Mouse (Mus musculus) forebrain, postnatal 0 days (tissue): ENCODE data around the gene Rasl12. TPM values are rescaled to one million over a fixed set of nuclear protein-coding genes. Genes with fewer than 3 reads are reported as not detected.

Experiments used
- ATAC-seq: fragments of 200-750 bp; cut with Nextera tagmentation; 2 replicates; pipeline ENCODE4 v1.8.0; 2017; ENCODE audit warnings: mild to moderate bottlenecking, moderate library complexity
- DNase-seq: peaks from one replicate; pipeline ENCODE4 v3.0.0-alpha.2; 2015
- H3K27ac ChIP-seq: fragments of 300-500 bp; sonication (generic); 2 replicates; pipeline ENCODE4 v1.5.1; 2014; ENCODE audit warnings: low read depth, mild to moderate bottlenecking, antibody characterized with exemption, low read length, moderate library complexity, mixed read lengths
- H3K27me3 ChIP-seq: fragments of 300-500 bp; sonication (generic); 2 replicates; pipeline ENCODE4 v1.6.1; 2014; ENCODE audit warnings: mild to moderate bottlenecking, low read length, mixed read lengths; ENCODE audit not compliant: insufficient read depth
- H3K36me3 ChIP-seq: fragments of 300-500 bp; sonication (generic); 2 replicates; pipeline ENCODE4 v1.6.1; 2014; ENCODE audit warnings: mild to moderate bottlenecking, moderate library complexity; ENCODE audit not compliant: insufficient read depth
- H3K4me1 ChIP-seq: fragments of 300-500 bp; sonication (generic); 2 replicates; pipeline ENCODE4 v1.6.1; 2014; ENCODE audit warnings: antibody characterized with exemption; ENCODE audit not compliant: insufficient read depth
- H3K4me2 ChIP-seq: fragments of 300-500 bp; sonication (generic); 2 replicates; pipeline ENCODE4 v1.6.1; 2014; ENCODE audit warnings: low read depth, mild to moderate bottlenecking, moderate library complexity
- H3K4me3 ChIP-seq: fragments of 300-500 bp; sonication (generic); 2 replicates; pipeline ENCODE4 v1.5.1; 2014; ENCODE audit warnings: low read depth, low read length, mixed read lengths
- H3K9ac ChIP-seq: fragments of 300-500 bp; sonication (generic); 2 replicates; pipeline ENCODE4 v1.6.1; 2014; ENCODE audit warnings: mild to moderate bottlenecking
- H3K9me3 ChIP-seq: fragments of 300-500 bp; sonication (generic); 2 replicates; pipeline ENCODE4 v1.6.1; 2016; ENCODE audit warnings: low read length
- CTCF ChIP-seq: sonication (generic); IDR thresholded peaks from 2 replicates; pipeline ENCODE4 v1.5.1; 2016; ENCODE audit warnings: antibody characterized with exemption, control low read depth, low read depth
- WGBS: fragments of 180-500 bp; shearing (Covaris S2); extraction: QIAGEN DNeasy Blood & Tissue Kit; methylation state at CpG from one replicate; pipeline ENCODE4 v1.1.7; 2014; 5-methylcytosine and 5-hydroxymethylcytosine counted together
- polyA plus RNA-seq: library from polyadenylated mRNA; unstranded; fragments of >200 nt; fragmentation: Nextera tagmentation; extraction: Ambion mirVana; gene quantifications from 2 replicates; pipeline ENCODE4 v1.2.1, GENCODE M21; 2015
- total RNA-seq: library from RNA; depleted of rRNA; stranded (reverse); fragments of >200 nt; gene quantifications from 2 replicates; pipeline ENCODE4 v1.2.3, GENCODE M21; 2014

Rasl12 gene
- total and polyA plus RNA-seq, 2 experiments from 2014 or later = 4.6 to 8.2 TPM

DNA sequence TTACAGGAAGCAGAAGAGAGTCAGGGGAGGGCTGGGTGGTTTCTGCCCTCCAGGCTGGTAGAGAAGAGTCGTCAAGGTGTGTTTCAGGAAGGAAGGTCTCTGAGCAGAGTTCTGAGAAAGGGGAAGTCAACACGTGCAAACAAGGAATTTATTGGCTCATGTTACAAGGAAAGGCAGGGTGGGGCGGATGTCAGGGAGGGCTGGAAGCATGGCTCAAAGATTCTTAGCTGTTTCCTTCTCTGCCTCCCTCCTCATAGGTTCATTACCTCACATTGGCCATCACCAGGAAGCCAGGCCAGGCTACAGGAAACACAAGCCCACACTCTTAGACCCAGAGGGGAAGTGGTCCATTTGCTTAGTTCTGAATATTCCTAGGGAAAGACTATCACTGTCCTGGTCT lies 26.1 kb downstream of the Rasl12 start:
- Histone ChIP-seq H3K4me3 (no peak overlapping the region), H3K9me3 (no peaks in the 10 kb centered on the region), H3K27me3 (no peaks in the 10 kb centered on the region), H3K4me1 (no peaks in the 10 kb centered on the region), H3K36me3 (no peaks in the 10 kb centered on the region), H3K4me2 (no peak overlapping the region), H3K9ac (no peak overlapping the region), H3K27ac (no peak overlapping the region)
- TF ChIP-seq CTCF = no peak
- DNase-seq = no peak
- 60% methylated on average over 3 of the region's 3 CpGs for WGBS
- no peak for ATAC-seq

GRCm38 (mm10) chr9:65427511-65427910 lies 29.2 kb downstream of the Rasl12 start:
- Histone ChIP-seq H3K4me1 (no peaks in the 10 kb centered on the region), H3K9ac (no peak overlapping the region), H3K27ac (no peak overlapping the region), H3K27me3 (no peaks in the 10 kb centered on the region), H3K4me2 (no peak overlapping the region), H3K36me3 (no peaks in the 10 kb centered on the region), H3K4me3 (no peak overlapping the region), H3K9me3 (no peaks in the 10 kb centered on the region)
- ATAC-seq = no peak
- no peak for TF ChIP-seq CTCF
- DNase-seq = no peak
- 64% methylated on average over 2 of the region's 2 CpGs for WGBS

- Histone ChIP-seq H3K27ac (no peak overlapping the region), H3K36me3 (no peaks in the 10 kb centered on the region), H3K9ac (no peak overlapping the region), H3K27me3 (no peaks in the 10 kb centered on the region), H3K4me3 (no peak overlapping the region), H3K4me1 (no peaks in the 10 kb centered on the region), H3K4me2 (no peak overlapping the region), H3K9me3 (no peaks in the 10 kb centered on the region)
- WGBS = 83% methylated on average over 5 of the region's 5 CpGs
- ATAC-seq (no peak), DNase-seq (no peak)
- TF ChIP-seq CTCF = no peak
These were observed 29.7 kb downstream of the Rasl12 start for GRCm38 (mm10) chr9:65428003-65428402.

GRCm38 (mm10) chr9:65430401-65430800 lies 32.1 kb downstream of the Rasl12 start:
- no peaks in the 10 kb centered on the region for H3K27me3 ChIP-seq
- no peak for ATAC-seq
- no peaks in the 10 kb centered on the region for H3K9me3 ChIP-seq
- DNase-seq = no peak
- no peaks in the 10 kb centered on the region for H3K36me3 ChIP-seq
- H3K4me3 ChIP-seq = no peak overlapping the region
- H3K4me2 ChIP-seq = no peak overlapping the region
- H3K4me1 ChIP-seq = no peaks in the 10 kb centered on the region
- no peak overlapping the region for H3K27ac ChIP-seq
- no peak overlapping the region for H3K9ac ChIP-seq
- TF ChIP-seq CTCF = no peak

DNA sequence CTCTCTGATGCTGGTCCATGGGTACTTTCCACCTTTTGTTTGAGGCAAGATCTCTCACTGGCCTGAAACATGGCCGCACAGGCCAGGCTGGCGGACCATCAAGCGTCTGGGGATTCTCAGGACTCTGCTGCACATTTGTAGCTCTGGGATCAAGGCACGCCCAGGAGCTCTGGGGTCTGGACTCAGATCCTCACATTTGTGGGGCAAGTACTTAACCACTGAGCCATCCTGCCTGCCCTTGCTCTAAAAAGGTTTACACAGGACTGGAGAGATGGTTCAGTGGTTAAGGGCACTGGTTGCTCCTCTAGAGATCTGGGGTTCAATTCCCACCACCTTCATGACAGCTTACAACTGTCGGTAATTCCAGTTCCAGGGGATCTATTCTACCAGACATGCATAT lies 32.6 kb downstream of the Rasl12 start:
- WGBS = 94% methylated on average over 5 of the region's 5 CpGs
- Histone ChIP-seq H3K4me3 (no peak overlapping the region), H3K4me1 (no peaks in the 10 kb centered on the region), H3K27ac (no peak overlapping the region), H3K36me3 (no peaks in the 10 kb centered on the region), H3K9me3 (no peaks in the 10 kb centered on the region), H3K9ac (no peak overlapping the region), H3K27me3 (no peaks in the 10 kb centered on the region), H3K4me2 (no peak overlapping the region)
- no peak for TF ChIP-seq CTCF
- ATAC-seq = no peak
- no peak for DNase-seq

DNA sequence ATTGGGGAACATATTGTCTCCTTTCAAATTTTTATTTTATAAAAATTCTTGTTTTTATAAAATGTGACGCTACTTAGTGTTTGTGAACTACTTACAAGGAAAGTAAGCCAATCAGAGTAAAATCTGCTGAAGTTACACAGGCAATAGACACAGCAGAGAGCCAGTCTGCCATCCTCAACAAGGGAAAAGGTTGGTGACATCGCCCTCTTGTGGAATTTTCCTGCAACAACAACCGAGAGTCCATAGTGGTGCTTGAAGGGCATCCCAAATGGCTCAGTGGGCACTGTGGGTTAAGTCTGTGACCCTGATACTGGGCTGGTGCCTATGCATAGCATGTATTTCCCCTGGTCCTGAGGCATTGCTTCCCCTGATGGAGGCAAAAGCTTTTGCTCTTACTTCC lies 33.9 kb downstream of the Rasl12 start:
- peak; percentile 34 for ATAC-seq
- Histone ChIP-seq H3K27ac (no peak overlapping the region), H3K4me2 (no peak overlapping the region), H3K9me3 (no peaks in the 10 kb centered on the region), H3K4me3 (no peak overlapping the region), H3K27me3 (no peaks in the 10 kb centered on the region), H3K36me3 (no peaks in the 10 kb centered on the region), H3K9ac (no peak overlapping the region), H3K4me1 (peaks cover 4% of the 10 kb centered on the region)
- DNase-seq = peak; percentile 91
- WGBS = 1% methylated on average over 3 of the region's 3 CpGs
- TF ChIP-seq CTCF = peak; percentile 92

DNA sequence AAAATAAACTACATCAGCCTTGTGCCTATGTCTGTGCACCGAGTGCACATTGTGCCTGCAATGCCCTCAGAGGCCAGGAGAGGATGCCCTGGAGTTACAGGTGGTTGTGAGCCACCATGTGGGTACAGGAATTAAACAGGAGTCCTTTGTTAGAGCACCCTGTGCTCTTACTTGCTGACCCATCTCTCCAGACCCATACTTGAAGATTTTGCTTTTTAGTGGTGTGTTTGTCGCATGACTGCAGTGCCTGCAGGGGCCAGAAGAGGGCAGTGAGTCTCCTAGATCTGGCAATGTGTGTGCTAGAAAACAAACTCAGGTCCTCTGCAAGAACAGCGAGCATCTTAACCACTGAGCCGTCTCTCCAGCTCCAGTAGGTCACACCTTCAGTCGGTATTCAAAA lies 35.8 kb downstream of the Rasl12 start:
- Histone ChIP-seq H3K9me3 (no peaks in the 10 kb centered on the region), H3K36me3 (no peaks in the 10 kb centered on the region), H3K27me3 (no peaks in the 10 kb centered on the region), H3K4me2 (no peak overlapping the region), H3K9ac (no peak overlapping the region), H3K27ac (no peak overlapping the region), H3K4me1 (peaks cover 4% of the 10 kb centered on the region), H3K4me3 (no peak overlapping the region)
- peak; percentile 13 for DNase-seq
- no peak for ATAC-seq
- 64% methylated on average over 5 of the region's 5 CpGs for WGBS
- no peak; the same call in 1 of the 2 replicates for TF ChIP-seq CTCF

DNA sequence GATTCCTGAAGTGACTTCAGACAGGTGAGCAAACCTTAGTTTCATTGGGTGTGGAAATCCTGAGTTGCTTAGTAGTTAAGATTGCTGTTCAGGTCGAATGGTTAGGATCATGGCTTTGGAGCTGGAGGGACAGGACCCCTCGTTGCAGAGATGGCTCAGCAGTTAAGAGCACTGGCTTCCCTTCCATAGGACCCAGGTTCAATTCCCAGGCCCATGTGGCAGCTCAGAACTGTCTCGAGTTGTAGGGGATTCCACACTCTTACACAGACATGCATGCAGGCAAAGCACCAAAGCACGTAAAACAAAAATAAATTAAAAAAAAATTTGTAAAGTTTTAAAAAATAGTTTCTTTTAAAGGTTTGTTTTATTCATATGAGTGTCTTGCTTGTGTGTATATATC lies 36.9 kb downstream of the Rasl12 start:
- no peak overlapping the region for H3K9ac ChIP-seq
- TF ChIP-seq CTCF = no peak
- peaks cover 4% of the 10 kb centered on the region for H3K4me1 ChIP-seq
- H3K36me3 ChIP-seq = peaks cover 2% of the 10 kb centered on the region
- no peak overlapping the region for H3K27ac ChIP-seq
- no peak for DNase-seq
- H3K9me3 ChIP-seq = no peaks in the 10 kb centered on the region
- H3K4me3 ChIP-seq = peak overlapping the region; percentile 79; the same call in 1 of the 2 replicates
- H3K4me2 ChIP-seq = no peak overlapping the region
- no peaks in the 10 kb centered on the region for H3K27me3 ChIP-seq
- 74% methylated on average over 4 of the region's 4 CpGs for WGBS
- peak; percentile 20; the same call in 1 of the 2 replicates for ATAC-seq
